Comparison of ENCODE assay signal across 14 mouse cellular contexts in the genomic region with DNA sequence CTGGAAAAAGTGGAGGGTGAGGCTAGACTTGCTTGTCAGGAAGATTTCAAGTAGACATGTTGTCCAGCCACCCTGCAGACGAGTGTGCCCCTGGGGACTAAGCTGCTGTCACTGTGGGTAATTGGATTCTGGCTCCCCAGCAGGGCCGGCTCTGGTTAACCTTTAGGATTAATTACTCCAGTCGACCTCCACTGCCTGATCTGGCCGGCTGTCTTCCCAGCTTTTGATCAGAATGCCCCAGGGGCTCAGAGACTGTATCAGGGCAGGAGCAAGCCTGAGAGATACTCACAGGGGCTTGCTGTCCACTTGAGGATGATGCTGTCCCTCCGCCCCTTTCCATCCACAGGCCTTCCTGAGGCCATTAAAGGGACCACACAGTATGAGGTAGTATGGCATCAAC.
A peak's percentile ranks its signal among the peaks of the same experiment; 100 is the strongest.
DNase-seq lines count a peak whose midpoint lies in the region; ATAC-seq and TF ChIP-seq lines count a peak whose summit lies in the region.
"Had no signal": no experiment of that assay in that cellular context is flagged by ENCODE, and none has a peak within 500 bp of the region (broad histone marks: within the 10 kb centered on the region; RNA-seq: fewer than 3 reads in every experiment).

No protein-coding gene starts in this region.

- no peaks in the 10 kb centered on the region for H3K27me3 ChIP-seq in forebrain, postnatal 0 days (ENCODE audit: insufficient read depth, low read length)
- H3K27me3 ChIP-seq in midbrain, embryonic 11.5 days (ENCODE audit: control insufficient read depth, insufficient read depth, low read length): no peaks in the 10 kb centered on the region
- H3K27me3 ChIP-seq in intestine, embryonic 16.5 days (replicated peaks; ENCODE audit: control insufficient read depth, insufficient read depth, low read length): no peaks in the 10 kb centered on the region
- H3K27me3 ChIP-seq: heart, embryonic 13.5 days had no signal

- DNase-seq in kidney, postnatal 10 days: peak; percentile 35
- no peak for DNase-seq in kidney, adult 9 months
- DNase-seq in forebrain, postnatal 0 days: no peak
- DNase-seq in midbrain, embryonic 11.5 days (ENCODE audit: low spot score, missing footprints): peak; percentile 89
- DNase-seq in retina, embryonic 14.5 days (ENCODE audit: low spot score): peak; percentile 71
- DNase-seq in layer of hippocampus, adult 9-11 months: no peak
- DNase-seq: adrenal gland, adult 8-10 months had no signal

- no peaks in the 10 kb centered on the region for H3K9me3 ChIP-seq in forebrain, postnatal 0 days (ENCODE audit: low read length)
- H3K9me3 ChIP-seq in midbrain, embryonic 11.5 days (ENCODE audit: control insufficient read depth, low read length): no peaks in the 10 kb centered on the region
- H3K9me3 ChIP-seq in intestine, embryonic 16.5 days (ENCODE audit: control insufficient read depth, low read length): no peaks in the 10 kb centered on the region
- H3K9me3 ChIP-seq: heart, embryonic 13.5 days had no signal

- H3K9ac ChIP-seq in forebrain, postnatal 0 days: no peak overlapping the region
- H3K9ac ChIP-seq in midbrain, embryonic 11.5 days (ENCODE audit: low read length): no peak overlapping the region
- no peak overlapping the region for H3K9ac ChIP-seq in intestine, embryonic 16.5 days (ENCODE audit: low read depth, low read length)
- H3K9ac ChIP-seq: heart, embryonic 13.5 days; liver, embryonic 14.5 days had no signal

- WGBS in forebrain, postnatal 0 days: 14% methylated on average over 5 of the region's 5 CpGs
- WGBS in midbrain, embryonic 11.5 days: 8% methylated on average over 5 of the region's 5 CpGs
- 22% methylated on average over 5 of the region's 5 CpGs for WGBS in intestine, embryonic 16.5 days

- no peaks in the 10 kb centered on the region for H3K36me3 ChIP-seq in forebrain, postnatal 0 days (ENCODE audit: insufficient read depth)
- H3K36me3 ChIP-seq in midbrain, embryonic 11.5 days (ENCODE audit: control insufficient read depth, insufficient read depth, low read length): no peaks in the 10 kb centered on the region
- no peaks in the 10 kb centered on the region for H3K36me3 ChIP-seq in intestine, embryonic 16.5 days (ENCODE audit: control insufficient read depth, insufficient read depth, low read length)
- H3K36me3 ChIP-seq: heart, embryonic 13.5 days had no signal

- peaks cover 22% of the 10 kb centered on the region for H3K4me1 ChIP-seq in forebrain, postnatal 0 days (ENCODE audit: insufficient read depth)
- H3K4me1 ChIP-seq in midbrain, embryonic 11.5 days (ENCODE audit: control insufficient read depth, insufficient read depth, low read length): peaks cover 34% of the 10 kb centered on the region
- H3K4me1 ChIP-seq in intestine, embryonic 16.5 days (ENCODE audit: control insufficient read depth, insufficient read depth, low read length): 0 out of 2 replicates have a peak, but pooled peaks cover 2% of the 10 kb centered on the region

- no peak overlapping the region for H3K4me3 ChIP-seq in forebrain, postnatal 0 days (ENCODE audit: low read depth, low read length)
- no peak overlapping the region for H3K4me3 ChIP-seq in midbrain, embryonic 11.5 days (ENCODE audit: low read depth, low read length)
- no peak overlapping the region for H3K4me3 ChIP-seq in intestine, embryonic 16.5 days (ENCODE audit: low read length)
- H3K4me3 ChIP-seq: heart, embryonic 13.5 days; left cerebral cortex, adult 2 months had no signal

- no peak for TF ChIP-seq CTCF in forebrain, postnatal 0 days (IDR thresholded peaks at IDR 0.05; ENCODE audit: low read depth)

- no peak overlapping the region for H3K4me2 ChIP-seq in forebrain, postnatal 0 days (ENCODE audit: low read depth)
- H3K4me2 ChIP-seq in midbrain, embryonic 11.5 days: no peak overlapping the region
- H3K4me2 ChIP-seq in intestine, embryonic 16.5 days (ENCODE audit: low read depth, low read length): no peak overlapping the region
- H3K4me2 ChIP-seq: heart, embryonic 13.5 days had no signal

- ATAC-seq in forebrain, postnatal 0 days: no peak
- peak; percentile 71 for ATAC-seq in midbrain, embryonic 11.5 days (ENCODE audit: low FRiP score)
- no peak for ATAC-seq in monocyte, adult 5-6 weeks (replicated peaks; ENCODE audit: insufficient number of reproducible peaks, low FRiP score, low TSS enrichment, poor library complexity, severe bottlenecking)
- no peak for ATAC-seq in intestine, embryonic 16.5 days
- ATAC-seq: inflammation-experienced regulatory T-cells, adult 6 months had no signal

- H3K27ac ChIP-seq in forebrain, postnatal 0 days (ENCODE audit: low read depth, low read length): peak overlapping the region; percentile 81
- peak overlapping the region; percentile 40 for H3K27ac ChIP-seq in midbrain, embryonic 11.5 days (ENCODE audit: low read depth, low read length)
- no peak overlapping the region for H3K27ac ChIP-seq in intestine, embryonic 16.5 days (ENCODE audit: low read length)
- H3K27ac ChIP-seq: heart, embryonic 13.5 days; liver, embryonic 14.5 days; macrophage had no signal

Comparison
In these comparisons a context has a peak if more than half of its experiments do, and no peak if none do; other contexts are left out.
1. DNase-seq: peak in kidney, postnatal 10 days (single experiment), midbrain, embryonic 11.5 days (single experiment) and retina, embryonic 14.5 days (single experiment); none in kidney, adult 9 months (single experiment), forebrain, postnatal 0 days (single experiment) and layer of hippocampus, adult 9-11 months (single experiment).